Mouse (Mus musculus) cortical plate, adult 2 months (tissue): ENCODE results near the gene Cep104. TPM values are rescaled to one million over a fixed set of nuclear protein-coding genes. Genes with fewer than 3 reads are reported as not detected.

Experiments
- H3K27ac ChIP-seq: fragments of 200-500 bp; 2 replicates; pipeline ENCODE4 v1.5.1; 2012; ENCODE audit warnings: low read length, control low read depth, inconsistent platforms; ENCODE audit not compliant: insufficient read depth
- H3K4me1 ChIP-seq: fragments of 200-500 bp; 2 replicates; pipeline ENCODE4 v1.6.1; 2011; ENCODE audit warnings: low read length; ENCODE audit not compliant: control insufficient read depth, insufficient read depth
- H3K4me3 ChIP-seq: fragments of 200-500 bp; 2 replicates; pipeline ENCODE4 v1.5.1; 2011; ENCODE audit warnings: mild to moderate bottlenecking, low read length, control low read depth; ENCODE audit not compliant: insufficient read depth
- CTCF ChIP-seq: fragments of 200-500 bp; IDR thresholded peaks from 2 replicates; pipeline ENCODE4 v1.5.1; 2011; ENCODE audit warnings: mild to moderate bottlenecking, control low read depth, low read length; ENCODE audit not compliant: insufficient read depth; ENCODE audit errors: extremely low read depth
- POLR2A ChIP-seq: fragments of 200-500 bp; IDR thresholded peaks from 2 replicates; pipeline ENCODE4 v1.6.1; 2011; ENCODE audit warnings: mild to moderate bottlenecking, low read length, control low read depth; ENCODE audit not compliant: insufficient read depth; ENCODE audit errors: extremely low read depth
- polyA plus RNA-seq: library from polyadenylated mRNA; depleted of rRNA; stranded (reverse); fragments of >200 nt; gene quantifications from 2 replicates; pipeline ENCODE4 v1.2.3, GENCODE M21; 2012; rRNA removed

Gene Cep104
- polyA plus RNA-seq, 1 experiment: 21.9 TPM

- no peak overlapping the region for H3K4me3 ChIP-seq
- no peaks in the 10 kb centered on the region for H3K4me1 ChIP-seq
- TF ChIP-seq POLR2A: no peak
- TF ChIP-seq CTCF: no peak
- no peak overlapping the region for H3K27ac ChIP-seq
These were observed 81.1 kb downstream of the Cep104 start for GRCm38 (mm10) chr4:154056046-154056445.

GRCm38 (mm10) chr4:154056661-154057060 lies 81.7 kb downstream of the Cep104 start:
- TF ChIP-seq POLR2A: no peak
- TF ChIP-seq CTCF: no peak
- no peak overlapping the region for H3K27ac ChIP-seq

GRCm38 (mm10) chr4:154057696-154058095 lies 82.7 kb downstream of the Cep104 start:
- Histone ChIP-seq H3K4me3 (no peak overlapping the region), H3K4me1 (no peaks in the 10 kb centered on the region), H3K27ac (no peak overlapping the region)
- no peak for TF ChIP-seq CTCF

More at GRCm38 (mm10) chr4:154056661-154057060, 81.7 kb downstream of the Cep104 start:
- no peaks in the 10 kb centered on the region for H3K4me1 ChIP-seq
- H3K4me3 ChIP-seq: no peak overlapping the region

Other genes with a start within 250 kb of the Cep104 start
- 36.5 and 37.5 TPM in 2 replicates for gene A430005L14Rik, start 18.0 kb upstream of the Cep104 start, polyA plus RNA-seq
- 21.9 and 22.6 TPM in 2 replicates for gene Dffb, start 68 bp upstream of the Cep104 start, polyA plus RNA-seq
- gene Lrrc47, start 36.5 kb downstream of the Cep104 start, polyA plus RNA-seq: 49.4 and 50.3 TPM in 2 replicates
- gene Smim1, start 51.0 kb downstream of the Cep104 start, polyA plus RNA-seq: 21.3 and 23.5 TPM in 2 replicates
- gene Ccdc27, start 67.5 kb downstream of the Cep104 start, polyA plus RNA-seq: 0.04 TPM in 1 of 2 replicates, not detected in the other
- gene Trp73, start 165.0 kb downstream of the Cep104 start, polyA plus RNA-seq: 0.51 and 0.54 TPM in 2 replicates
- gene Wrap73, start 167.2 kb downstream of the Cep104 start, polyA plus RNA-seq: 34.3 and 35.7 TPM in 2 replicates
- 235 and 239 TPM in 2 replicates for gene Tprgl, start 185.5 kb downstream of the Cep104 start, polyA plus RNA-seq
- gene Megf6, start 195.5 kb downstream of the Cep104 start, polyA plus RNA-seq: 3.0 TPM in 2 replicates